Mouse (Mus musculus) G1E (cell line): ENCODE data around the gene Efs.
"Not testable (repeated sequence)": the region's sequence is repeated elsewhere in the genome, so short reads cannot be mapped to it uniquely, and the experiment has no call there.

Experiments used
- CTCF ChIP-seq: IDR thresholded peaks from 2 replicates; pipeline ENCODE4 v1.5.1; 2012; ENCODE audit warnings: low read depth, low read length, inconsistent platforms, mixed read lengths
- POLR2AphosphoS5 ChIP-seq: IDR thresholded peaks from 2 replicates; pipeline ENCODE4 v1.6.1; 2012; ENCODE audit warnings: low read depth, low read length, inconsistent platforms; ENCODE audit not compliant: insufficient replicate concordance

- TF ChIP-seq CTCF, POLR2AphosphoS5: not testable (repeated sequence)
Measured at GRCm38 (mm10) chr14:54972786-54973185, 46.9 kb upstream of the Efs start.
